Mouse (Mus musculus): ENCODE measurements around the gene Gm4707. TPM values are rescaled to one million over a fixed set of nuclear protein-coding genes. Genes with fewer than 3 reads are reported as not detected.
"Not testable (repeated sequence)": the region's sequence is repeated elsewhere in the genome, so short reads cannot be mapped to it uniquely, and the experiment has no call there.

Gene Gm4707
- total RNA-seq, 2 experiments from 2014 or later: 0.89 to 1.3 TPM

GRCm38 (mm10) chr17:71444718-71445117, 15.0 kb downstream of the Gm4707 start:
- DNase-seq (ENCODE audit: low spot score in 2 of 2): peak in 1 of 2 experiments; percentile 10

GRCm38 (mm10) chr17:71444126-71444525, 15.6 kb downstream of the Gm4707 start:
- DNase-seq (ENCODE audit: low spot score in 2 of 2): no peak

- no peak for DNase-seq (ENCODE audit: low spot score in 2 of 2)
Observed at GRCm38 (mm10) chr17:71443273-71443672, 16.4 kb downstream of the Gm4707 start.

GRCm38 (mm10) chr17:71422502-71422901, 37.2 kb downstream of the Gm4707 start:
- DNase-seq (ENCODE audit: low spot score in 2 of 2): not testable (repeated sequence)

DNA sequence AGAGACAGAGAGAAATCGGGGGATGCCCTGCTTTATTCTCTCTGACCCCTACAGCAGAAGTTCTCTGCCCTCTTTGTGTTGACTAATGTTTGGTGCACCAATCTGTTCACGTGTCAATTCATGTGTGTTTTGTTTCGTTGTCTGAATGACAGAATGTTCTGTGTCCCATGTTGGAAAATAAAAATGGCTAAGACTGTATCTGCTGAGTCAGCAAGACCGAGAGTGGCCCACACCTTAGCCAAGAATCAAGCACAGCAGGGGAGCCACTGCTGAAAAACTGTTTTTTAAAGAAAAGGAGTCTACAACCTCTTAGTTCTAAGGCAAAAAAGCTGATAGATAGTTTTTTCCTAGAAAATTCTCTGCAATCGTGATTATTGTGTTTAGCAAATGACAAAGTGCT, 40.3 kb downstream of the Gm4707 start:
- not testable (repeated sequence) for DNase-seq (ENCODE audit: low spot score in 2 of 2)

DNA sequence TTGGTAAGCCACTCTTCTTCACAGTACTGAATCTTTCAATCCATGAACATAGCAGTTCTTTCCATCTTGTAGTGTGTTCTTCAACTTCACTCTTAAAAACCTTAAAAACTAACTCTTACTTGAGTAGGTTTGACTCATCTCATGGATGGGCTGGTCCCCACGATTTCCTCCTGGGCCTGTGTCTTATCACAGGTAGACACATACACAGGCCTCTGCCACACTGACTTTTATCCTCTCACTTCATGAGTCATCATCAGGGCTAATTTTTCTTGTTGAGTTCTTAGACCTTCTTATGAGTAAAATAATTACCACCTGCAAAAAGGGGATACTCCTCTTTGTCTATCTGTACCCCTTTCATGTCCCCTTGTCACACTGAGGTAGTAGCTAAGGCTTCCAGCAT, 42.7 kb downstream of the Gm4707 start:
- DNase-seq (ENCODE audit: low spot score in 2 of 2): no peak

Other genes with a start within 250 kb of the Gm4707 start
- gene Emilin2, start 147.9 kb downstream of the Gm4707 start, total RNA-seq (2021): 1 to 10 TPM; 2.8 to 4.5 TPM
- gene Smchd1, start 15.4 kb upstream of the Gm4707 start, total RNA-seq (2021): 10 to 100 TPM; 31.5 to 33.8 TPM
- under 1 TPM; 0.25 to 0.43 TPM for gene Ndc80, start 66.9 kb upstream of the Gm4707 start, total RNA-seq (2021)
- gene Spdya, start 92.1 kb upstream of the Gm4707 start, total RNA-seq (2021): 1 to 10 TPM; 1.1 to 1.5 TPM
- gene Wdr43, start 156.0 kb upstream of the Gm4707 start, total RNA-seq (2021): 10 to 100 TPM; 26.1 to 28.6 TPM
- 1 to 10 TPM; 1.1 to 2.2 TPM for gene Togaram2, start 213.3 kb upstream of the Gm4707 start, total RNA-seq (2021)

Measured in layer of hippocampus, adult 18-20 months (tissue).